Mouse (Mus musculus): ENCODE data around the gene Slc35f5.

The Slc35f5 gene

DNA sequence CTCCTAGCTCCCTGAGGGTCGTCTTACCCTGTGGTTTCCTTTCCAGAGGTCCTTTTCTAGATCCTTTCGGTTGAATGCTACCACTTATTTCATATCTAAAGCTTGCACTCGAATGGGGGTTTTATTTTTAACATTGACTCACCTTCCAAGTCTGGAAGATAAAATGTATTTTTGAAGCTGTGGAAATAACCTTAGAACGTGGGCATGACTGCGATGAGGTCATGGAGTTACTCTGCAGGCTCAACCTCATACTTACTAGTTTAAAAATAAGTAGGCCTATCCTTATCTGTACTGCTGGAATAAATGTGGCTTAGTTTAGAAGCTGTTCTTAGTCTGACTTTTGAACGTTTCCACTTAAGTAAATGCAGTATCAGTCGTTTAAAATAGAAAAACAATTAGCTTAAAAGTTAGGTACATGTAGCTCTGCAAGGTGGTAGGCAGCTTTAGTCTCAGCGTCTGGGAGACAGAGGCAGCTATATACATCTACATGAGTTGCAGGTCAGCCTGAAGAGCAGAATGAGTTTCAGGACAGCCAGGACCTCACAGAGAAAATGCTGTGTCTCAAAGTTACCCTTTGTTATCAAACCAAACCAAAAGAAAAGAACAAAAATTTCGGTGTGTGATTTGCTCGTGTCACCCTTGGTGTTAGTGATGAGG lies 15.2 kb downstream of the Slc35f5 start:
- no peak for DNase-seq (ENCODE audit: low read depth)

DNA sequence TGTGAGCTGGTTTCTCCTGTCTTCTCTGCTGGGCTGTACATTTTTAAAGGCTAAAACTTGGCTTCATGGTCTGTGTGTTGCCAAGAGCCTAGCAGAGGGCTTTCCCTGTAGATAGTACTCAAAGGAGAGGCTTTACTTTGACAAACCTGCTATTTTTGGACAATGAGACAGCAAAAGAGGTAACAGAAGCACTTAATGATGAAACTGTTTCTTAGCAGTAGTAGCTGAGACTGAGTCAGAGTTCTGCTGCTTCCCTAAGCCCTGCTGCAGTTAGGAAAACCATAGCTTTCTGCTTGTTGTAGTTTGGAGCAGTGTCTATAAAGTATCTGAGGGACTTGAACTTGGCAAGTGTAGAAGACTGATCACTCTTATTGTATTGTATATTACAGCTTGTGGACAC lies 16.6 kb downstream of the Slc35f5 start:
- DNase-seq (ENCODE audit: low read depth), result no peak

DNA sequence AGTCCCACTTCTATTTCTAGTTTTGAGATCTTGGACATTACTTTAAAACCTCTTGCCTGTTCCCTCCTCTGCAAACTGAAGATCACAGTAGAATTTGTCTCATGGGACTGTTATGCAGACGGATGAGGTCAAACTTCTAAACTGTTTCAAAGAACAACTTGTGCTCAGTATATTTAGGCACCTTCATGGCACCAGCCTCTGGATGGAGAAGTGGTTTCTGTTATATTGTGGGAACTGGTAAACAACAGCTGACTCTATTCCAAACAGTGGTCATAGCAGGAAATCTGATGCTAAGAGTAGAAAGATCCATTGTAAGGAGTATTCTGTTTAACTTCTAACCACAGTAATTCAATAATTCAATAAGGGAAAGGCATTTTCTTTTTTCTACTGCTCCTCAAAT lies 17.7 kb downstream of the Slc35f5 start:
- DNase-seq (ENCODE audit: low read depth), result no peak

DNA sequence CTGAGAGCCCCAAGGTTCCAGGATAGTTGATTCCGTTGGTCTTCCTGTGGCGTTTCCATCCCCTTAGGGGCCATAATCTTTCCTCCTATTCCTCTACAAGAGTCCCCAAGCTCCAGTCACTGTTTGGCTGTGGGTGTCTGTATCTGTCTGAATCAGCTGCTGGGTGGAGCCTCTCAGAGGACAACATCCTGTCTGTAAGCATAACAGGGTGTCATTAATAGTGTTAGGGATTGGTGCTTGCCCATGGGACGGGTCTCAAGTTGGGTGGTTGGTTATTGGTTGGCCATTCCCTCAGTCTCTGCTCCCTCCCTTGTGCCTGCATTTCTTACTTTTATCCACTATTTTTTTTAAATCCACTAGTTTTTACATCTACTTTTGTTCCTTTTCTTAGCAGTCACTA lies 20.7 kb downstream of the Slc35f5 start:
- no peak for DNase-seq (ENCODE audit: low read depth)

DNA sequence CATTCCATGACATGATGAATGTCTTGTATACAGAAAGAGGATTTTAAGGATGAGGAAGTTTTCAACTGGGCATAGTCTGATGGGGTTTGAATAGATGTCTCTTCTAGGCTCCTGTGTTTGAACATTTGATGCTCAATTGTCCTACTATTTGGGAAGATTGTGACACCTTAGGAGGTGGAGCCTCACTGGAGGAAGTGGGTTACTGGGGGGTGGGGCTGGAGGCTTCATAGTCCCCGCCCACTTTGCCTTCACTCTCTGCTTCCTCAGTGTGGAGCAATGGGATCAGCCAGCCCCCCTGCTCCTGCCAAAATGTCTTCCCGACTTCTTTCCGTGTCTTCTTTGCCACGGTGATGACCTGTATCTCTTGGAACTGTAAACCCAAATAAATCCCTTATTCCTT lies 43.2 kb downstream of the Slc35f5 start:
- no peak for DNase-seq (ENCODE audit: low read depth)

DNA sequence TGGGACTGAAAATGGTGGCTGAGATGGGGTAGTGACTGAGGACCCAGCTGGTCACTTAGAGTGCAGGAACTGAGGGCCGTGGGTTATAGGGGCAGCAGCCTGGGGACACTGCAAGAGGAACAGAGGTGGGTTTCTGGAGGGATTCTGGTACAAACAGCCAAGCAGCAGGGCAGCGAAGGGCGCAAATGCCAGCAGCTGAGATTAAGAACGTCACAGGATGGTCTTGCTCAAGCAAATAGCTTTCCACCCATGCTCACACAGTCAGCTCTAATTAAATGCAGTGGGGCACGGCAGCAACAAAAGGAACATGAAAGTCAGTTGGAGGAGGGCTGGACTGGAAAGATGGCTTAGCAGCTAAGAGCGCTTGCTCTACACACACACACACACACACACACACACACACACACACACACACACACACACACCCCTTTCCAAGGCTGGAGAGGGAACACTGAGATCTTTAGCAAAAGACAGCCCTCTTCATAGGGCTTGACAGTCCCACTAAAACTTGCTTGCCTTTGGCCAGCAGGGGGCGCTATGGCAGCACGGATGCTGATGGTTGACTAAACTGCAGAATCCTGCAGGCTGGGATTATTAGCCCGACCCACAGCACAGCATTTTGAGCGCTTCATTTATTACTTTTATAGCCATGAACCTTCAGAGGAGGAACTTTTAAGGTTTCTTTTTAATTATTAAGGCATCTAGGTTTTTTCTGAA lies 46.9 kb downstream of the Slc35f5 start:
- DNase-seq (ENCODE audit: low read depth), result peak; percentile 82

DNA sequence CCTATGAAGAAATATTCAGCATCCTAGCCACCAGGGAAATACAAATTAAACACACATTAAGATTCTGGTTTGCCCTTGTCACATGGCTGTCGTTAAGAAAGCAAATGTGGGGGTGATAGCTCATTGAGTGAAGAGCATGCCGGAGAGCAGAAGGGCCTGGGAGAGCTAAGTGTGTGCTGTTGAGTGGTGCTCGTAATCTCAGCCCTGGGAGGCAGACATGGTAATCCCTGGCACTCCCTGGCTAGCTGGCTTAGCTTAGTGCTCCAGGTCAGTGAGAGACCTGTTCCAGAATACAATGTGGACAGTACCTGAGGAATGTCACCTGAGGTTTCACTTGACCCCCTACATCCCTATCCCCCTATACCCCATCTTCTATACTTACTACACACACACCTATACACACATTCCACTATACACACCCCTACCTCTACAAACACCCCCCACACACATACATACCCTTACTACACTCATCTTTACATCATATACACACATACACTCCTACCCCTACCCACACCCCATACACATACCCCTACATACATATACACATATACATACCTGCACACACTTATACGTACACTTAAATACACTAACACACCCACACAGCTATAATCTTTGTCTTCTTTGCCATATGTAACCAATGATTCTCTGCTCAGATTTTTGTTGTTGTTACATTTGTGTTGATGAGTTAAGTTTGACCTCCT lies 64.1 kb downstream of the Slc35f5 start:
- no peak for DNase-seq (ENCODE audit: low read depth)

DNA sequence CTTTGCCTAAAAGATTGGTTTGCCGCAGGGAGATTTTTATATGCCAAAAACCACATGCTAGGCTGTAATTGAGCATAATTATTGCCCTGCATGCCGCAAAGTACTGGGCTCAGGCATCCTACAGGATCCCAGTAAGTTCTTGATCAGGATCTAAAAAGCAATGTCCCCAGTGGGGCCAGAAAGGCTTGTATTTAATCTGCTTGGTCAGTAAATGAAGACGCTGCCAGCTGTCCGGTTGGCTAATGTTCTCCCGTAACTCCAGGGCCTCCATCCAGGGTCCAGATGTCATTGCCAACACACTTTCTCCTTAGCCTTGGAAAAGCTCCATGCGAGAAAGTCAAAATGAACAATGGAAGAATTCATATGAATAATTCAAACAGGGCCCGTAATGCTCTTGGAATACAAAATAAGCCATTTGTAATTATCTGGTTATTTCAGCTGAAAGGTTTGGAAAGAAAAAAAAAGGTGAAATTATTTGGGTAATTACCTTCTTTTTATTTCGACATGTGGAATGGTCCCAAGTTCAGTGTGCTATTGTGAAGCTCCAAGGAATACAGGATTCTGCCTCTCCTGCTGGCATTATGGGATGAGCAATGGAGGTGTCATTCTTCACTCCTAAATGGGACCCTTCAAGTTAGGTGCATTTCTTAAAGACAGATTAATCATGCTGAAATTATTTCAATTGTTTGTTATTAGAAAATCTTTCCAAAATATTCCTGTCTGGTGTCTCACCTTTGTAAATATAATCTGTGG lies 79.3 kb downstream of the Slc35f5 start:
- DNase-seq (ENCODE audit: low read depth), result no peak

DNA sequence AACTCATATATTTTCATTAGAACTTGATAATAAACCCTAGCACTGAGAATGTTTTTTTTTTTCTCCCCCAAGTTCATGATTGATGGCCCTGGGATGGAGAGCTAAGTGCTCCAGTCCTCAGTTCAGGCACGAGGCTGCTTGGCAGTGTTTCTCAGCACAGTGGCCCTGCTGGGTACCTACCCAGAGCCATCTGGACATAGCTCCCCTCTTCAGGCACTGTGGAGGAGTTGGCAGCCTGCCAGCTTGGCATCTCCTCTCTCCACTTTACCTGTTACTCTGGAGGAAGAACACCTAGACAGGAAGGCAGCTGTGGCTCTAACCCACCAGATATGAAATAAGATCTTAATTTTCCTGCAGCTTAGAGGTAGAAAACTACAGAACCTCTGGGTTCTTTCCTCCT lies 83.2 kb downstream of the Slc35f5 start:
- DNase-seq (ENCODE audit: low read depth), result no peak

Data from c-Kit-positive CD71-negative TER-119-negative erythroid progenitor cells, embryonic 14.5 days (primary cell).